Mouse (Mus musculus) splenic B cell, adult 2 months (primary cell): ENCODE data around the gene Usf1.

Experiments used
- DNase-seq: peaks from one replicate; pipeline ENCODE4 v3.0.0-alpha.2; 2011; ENCODE audit warnings: low read depth, low spot score
- H3K27me3 ChIP-seq: 2 replicates; pipeline ENCODE4 v1.6.1; 2012; ENCODE audit warnings: mild to moderate bottlenecking, low read length, moderate library complexity, mixed read lengths; ENCODE audit not compliant: control insufficient read depth, poor library complexity, insufficient read depth, severe bottlenecking
- H3K36me3 ChIP-seq: 2 replicates; pipeline ENCODE4 v1.6.1; 2012; ENCODE audit warnings: mild to moderate bottlenecking, low read length, moderate library complexity, mixed read lengths; ENCODE audit not compliant: control insufficient read depth, poor library complexity, insufficient read depth, severe bottlenecking

Usf1 gene

GRCm38 (mm10) chr1:171401821-171402220, 9.3 kb upstream of the Usf1 start:
- no peak for DNase-seq
- Histone ChIP-seq H3K36me3 (peaks cover 29% of the 10 kb centered on the region), H3K27me3 (no peaks in the 10 kb centered on the region)

GRCm38 (mm10) chr1:171402991-171403390, 8.1 kb upstream of the Usf1 start:
- no peaks in the 10 kb centered on the region for H3K27me3 ChIP-seq
- DNase-seq: no peak
- H3K36me3 ChIP-seq: peaks cover 35% of the 10 kb centered on the region

GRCm38 (mm10) chr1:171407263-171407662, 3.9 kb upstream of the Usf1 start:
- no peaks in the 10 kb centered on the region for H3K27me3 ChIP-seq
- no peak for DNase-seq
- peaks cover 23% of the 10 kb centered on the region for H3K36me3 ChIP-seq

- Histone ChIP-seq H3K36me3 (peaks cover 12% of the 10 kb centered on the region), H3K27me3 (no peaks in the 10 kb centered on the region)
- peak; percentile 82 for DNase-seq
These were observed 882 bp upstream of the Usf1 start for GRCm38 (mm10) chr1:171410231-171410630.

GRCm38 (mm10) chr1:171411492-171411941, 404 bp downstream of the Usf1 start:
- no peaks in the 10 kb centered on the region for H3K27me3 ChIP-seq
- no peak for DNase-seq

GRCm38 (mm10) chr1:171412001-171412441, 908 bp downstream of the Usf1 start:
- Histone ChIP-seq H3K27me3 (no peaks in the 10 kb centered on the region), H3K36me3 (peaks cover 23% of the 10 kb centered on the region)
- peak; percentile 76 for DNase-seq

More at GRCm38 (mm10) chr1:171411492-171411941, 404 bp downstream of the Usf1 start:
- H3K36me3 ChIP-seq: peaks cover 20% of the 10 kb centered on the region

- Histone ChIP-seq H3K27me3 (no peaks in the 10 kb centered on the region), H3K36me3 (peaks cover 26% of the 10 kb centered on the region)
- DNase-seq: peak; percentile 28
These were observed 1.3 kb downstream of the Usf1 start for GRCm38 (mm10) chr1:171412446-171412845.

GRCm38 (mm10) chr1:171413608-171414007, 2.5 kb downstream of the Usf1 start:
- no peaks in the 10 kb centered on the region for H3K27me3 ChIP-seq
- DNase-seq: no peak

GRCm38 (mm10) chr1:171418660-171419059, 7.5 kb downstream of the Usf1 start, which contains the start of gene Tstd1:
Gene Tstd1 (plus strand): TSS chr1:171418872.
- peaks cover 41% of the 10 kb centered on the region for H3K36me3 ChIP-seq
- no peaks in the 10 kb centered on the region for H3K27me3 ChIP-seq
- no peak for DNase-seq

More at GRCm38 (mm10) chr1:171413608-171414007, 2.5 kb downstream of the Usf1 start:
- peaks cover 28% of the 10 kb centered on the region for H3K36me3 ChIP-seq

- no peaks in the 10 kb centered on the region for H3K27me3 ChIP-seq
- H3K36me3 ChIP-seq: peaks cover 39% of the 10 kb centered on the region
- no peak for DNase-seq
These were observed 8.3 kb downstream of the Usf1 start for GRCm38 (mm10) chr1:171419291-171419882.

- DNase-seq: no peak
- H3K36me3 ChIP-seq: peaks cover 39% of the 10 kb centered on the region
- no peaks in the 10 kb centered on the region for H3K27me3 ChIP-seq
These were observed 8.8 kb downstream of the Usf1 start for GRCm38 (mm10) chr1:171419905-171420304.

GRCm38 (mm10) chr1:171422504-171423095, 11.5 kb downstream of the Usf1 start:
- Histone ChIP-seq H3K27me3 (no peaks in the 10 kb centered on the region), H3K36me3 (peaks cover 20% of the 10 kb centered on the region; the same call in 1 of the 2 replicates)
- no peak for DNase-seq

- no peak for DNase-seq
These were observed 13.5 kb downstream of the Usf1 start for GRCm38 (mm10) chr1:171424638-171425037.

GRCm38 (mm10) chr1:171425126-171425525, 14.0 kb downstream of the Usf1 start:
- Histone ChIP-seq H3K27me3 (no peaks in the 10 kb centered on the region), H3K36me3 (no peaks in the 10 kb centered on the region)
- no peak for DNase-seq

More at GRCm38 (mm10) chr1:171424638-171425037, 13.5 kb downstream of the Usf1 start:
- Histone ChIP-seq H3K36me3 (peaks cover 4% of the 10 kb centered on the region; the same call in 1 of the 2 replicates), H3K27me3 (no peaks in the 10 kb centered on the region)

GRCm38 (mm10) chr1:171432158-171432557, 21.0 kb downstream of the Usf1 start:
- H3K36me3 ChIP-seq: no peaks in the 10 kb centered on the region
- DNase-seq: no peak
- H3K27me3 ChIP-seq: no peaks in the 10 kb centered on the region
